Mouse (Mus musculus): Measurements from ENCODE around the gene Olfr371. TPM values are rescaled to one million over a fixed set of nuclear protein-coding genes. Genes with fewer than 3 reads are reported as not detected.

Olfr371 gene
- polyA plus RNA-seq (2015; fragmentation: Nextera tagmentation; extraction: Ambion mirVana) = not detected in 2 replicates

DNA sequence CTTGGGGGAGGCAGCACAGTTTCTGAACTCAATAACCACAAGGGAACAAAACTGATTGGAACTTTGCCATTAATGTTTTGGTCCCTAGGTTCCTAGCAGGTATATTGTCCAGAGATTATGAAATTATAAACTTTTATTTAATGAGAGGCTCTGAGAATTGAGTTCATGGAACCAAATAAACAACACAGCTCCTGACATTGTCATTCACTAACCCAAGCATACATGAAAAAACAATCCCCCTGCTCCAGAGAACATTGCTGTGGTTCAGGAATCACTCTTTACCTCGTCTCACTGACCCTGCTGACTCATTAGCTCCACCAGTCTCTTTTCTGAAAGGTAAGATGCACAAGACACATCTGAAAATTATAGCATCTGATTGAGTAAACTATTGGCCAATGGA lies at the start of gene Olfr371:
Gene Olfr371, plus strand, starts transcription at position 301 of the 400 bp plus-strand sequence.
- H3K9me3 ChIP-seq (replicated peaks) = no peaks in the 10 kb centered on the region
- no peak within 1 kb of the TSS for H3K9ac ChIP-seq
- H3K4me3 ChIP-seq (replicated peaks) = no peak within 1 kb of the TSS
- H3K36me3 ChIP-seq = no peaks in the 10 kb centered on the region
- 15% methylated on average over 1 of the region's 1 CpGs for WGBS (ENCODE audit: insufficient replicate concordance)
- no peak for DNase-seq
- H3K27ac ChIP-seq = no peak within 1 kb of the TSS
- H3K4me2 ChIP-seq = no peak within 1 kb of the TSS
- no peaks in the 10 kb centered on the region for H3K4me1 ChIP-seq (replicated peaks)
- H3K27me3 ChIP-seq = no peaks in the 10 kb centered on the region
- no peak for ATAC-seq (ENCODE audit: low read depth)

- H3K27me3 ChIP-seq = no peaks in the 10 kb centered on the region
- 66% methylated on average over 1 of the region's 1 CpGs for WGBS (ENCODE audit: insufficient replicate concordance)
- H3K27ac ChIP-seq = no peak overlapping the region
- no peaks in the 10 kb centered on the region for H3K36me3 ChIP-seq
- H3K9ac ChIP-seq = no peak overlapping the region
- H3K4me2 ChIP-seq = no peak overlapping the region
- DNase-seq (no peak), ATAC-seq (ENCODE audit: low read depth) (no peak)
- no peak overlapping the region for H3K4me3 ChIP-seq (replicated peaks)
- H3K4me1 ChIP-seq (replicated peaks) = no peaks in the 10 kb centered on the region
- peaks cover 3% of the 10 kb centered on the region; the same call in 1 of the 2 replicates for H3K9me3 ChIP-seq (replicated peaks)
These were observed 33.4 kb upstream of the Olfr371 start for GRCm38 (mm10) chr8:85192346-85192745.

- Histone ChIP-seq H3K4me1 (replicated peaks) (no peaks in the 10 kb centered on the region), H3K27ac (no peak overlapping the region), H3K4me2 (no peak overlapping the region), H3K9me3 (replicated peaks) (no peaks in the 10 kb centered on the region), H3K4me3 (replicated peaks) (no peak overlapping the region), H3K36me3 (no peaks in the 10 kb centered on the region), H3K27me3 (no peaks in the 10 kb centered on the region), H3K9ac (no peak overlapping the region)
- WGBS (ENCODE audit: insufficient replicate concordance) = 51% methylated on average over 4 of the region's 4 CpGs
- no peak for DNase-seq
- ATAC-seq (ENCODE audit: low read depth) = no peak
These were observed 5.6 kb upstream of the Olfr371 start for GRCm38 (mm10) chr8:85220220-85220619.

- Histone ChIP-seq H3K27me3 (no peaks in the 10 kb centered on the region), H3K27ac (no peak overlapping the region), H3K36me3 (no peaks in the 10 kb centered on the region), H3K9ac (no peak overlapping the region), H3K9me3 (replicated peaks) (no peaks in the 10 kb centered on the region), H3K4me2 (no peak overlapping the region), H3K4me3 (replicated peaks) (no peak overlapping the region), H3K4me1 (replicated peaks) (no peaks in the 10 kb centered on the region)
- WGBS (ENCODE audit: insufficient replicate concordance) = 9% methylated on average over 6 of the region's 6 CpGs
- DNase-seq (no peak), ATAC-seq (ENCODE audit: low read depth) (peak; percentile 68)
These were observed 4.8 kb upstream of the Olfr371 start for GRCm38 (mm10) chr8:85220992-85221391.

DNA sequence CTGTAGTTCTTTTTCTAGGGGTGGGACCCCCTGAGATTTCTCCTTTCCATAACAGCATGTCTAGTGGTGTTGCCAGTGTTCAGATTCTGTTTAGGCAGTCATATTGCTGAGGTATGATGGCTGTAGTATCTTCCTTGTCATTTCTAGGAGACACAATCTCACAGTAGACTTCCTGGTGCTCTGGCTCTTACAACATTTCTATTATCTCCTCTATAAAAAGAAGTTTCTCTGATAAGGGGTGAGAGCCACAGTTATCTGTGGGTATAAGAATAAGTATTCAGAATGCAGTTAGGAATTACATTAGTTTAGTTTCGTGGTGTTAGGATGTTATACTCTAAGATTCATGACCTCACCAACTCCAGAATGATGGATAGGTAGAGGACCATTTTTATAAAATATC lies 1.5 kb downstream of the Olfr371 start:
- no peak overlapping the region for H3K4me3 ChIP-seq (replicated peaks)
- no peak overlapping the region for H3K27ac ChIP-seq
- no peak overlapping the region for H3K9ac ChIP-seq
- no peak overlapping the region for H3K4me2 ChIP-seq
- H3K9me3 ChIP-seq (replicated peaks) = no peaks in the 10 kb centered on the region
- DNase-seq (no peak), ATAC-seq (ENCODE audit: low read depth) (no peak)
- H3K4me1 ChIP-seq (replicated peaks) = no peaks in the 10 kb centered on the region
- 52% methylated on average over 1 of the region's 1 CpGs for WGBS (ENCODE audit: insufficient replicate concordance)
- no peaks in the 10 kb centered on the region for H3K27me3 ChIP-seq
- H3K36me3 ChIP-seq = no peaks in the 10 kb centered on the region

Other genes starting within 250 kb of the Olfr371 start
- 12.2 and 15.3 TPM in 2 replicates for gene Junb, start 247.3 kb upstream of the Olfr371 start, polyA plus RNA-seq (2015; fragmentation: Nextera tagmentation; extraction: Ambion mirVana)
- gene Hook2, start 235.4 kb upstream of the Olfr371 start, polyA plus RNA-seq (2015; fragmentation: Nextera tagmentation; extraction: Ambion mirVana) = 7.2 and 7.4 TPM in 2 replicates
- not detected in 2 replicates for gene Best2, start 211.5 kb upstream of the Olfr371 start, polyA plus RNA-seq (2015; fragmentation: Nextera tagmentation; extraction: Ambion mirVana)
- 80.1 and 81.5 TPM in 2 replicates for gene Asna1, start 200.7 kb upstream of the Olfr371 start, polyA plus RNA-seq (2015; fragmentation: Nextera tagmentation; extraction: Ambion mirVana)
- gene Trir, start 199.2 kb upstream of the Olfr371 start, polyA plus RNA-seq (2015; fragmentation: Nextera tagmentation; extraction: Ambion mirVana) = 83.1 and 91.4 TPM in 2 replicates
- 24.0 and 28.2 TPM in 2 replicates for gene Tnpo2, start 189.1 kb upstream of the Olfr371 start, polyA plus RNA-seq (2015; fragmentation: Nextera tagmentation; extraction: Ambion mirVana)
- gene Fbxw9, start 165.9 kb upstream of the Olfr371 start, polyA plus RNA-seq (2015; fragmentation: Nextera tagmentation; extraction: Ambion mirVana) = 8.7 and 9.0 TPM in 2 replicates
- gene Gm5741, start 158.0 kb upstream of the Olfr371 start, polyA plus RNA-seq (2015; fragmentation: Nextera tagmentation; extraction: Ambion mirVana) = not detected in 2 replicates
- 41.2 and 42.9 TPM in 2 replicates for gene Dhps, start 154.2 kb upstream of the Olfr371 start, polyA plus RNA-seq (2015; fragmentation: Nextera tagmentation; extraction: Ambion mirVana)
- 69.1 and 70.5 TPM in 2 replicates for gene Wdr83os, start 145.2 kb upstream of the Olfr371 start, polyA plus RNA-seq (2015; fragmentation: Nextera tagmentation; extraction: Ambion mirVana)
- gene Wdr83, start 144.7 kb upstream of the Olfr371 start, polyA plus RNA-seq (2015; fragmentation: Nextera tagmentation; extraction: Ambion mirVana) = 26.5 and 28.1 TPM in 2 replicates
- 20.0 and 24.1 TPM in 2 replicates for gene Man2b1, start 142.7 kb upstream of the Olfr371 start, polyA plus RNA-seq (2015; fragmentation: Nextera tagmentation; extraction: Ambion mirVana)
- 0.66 and 0.83 TPM in 2 replicates for gene Zfp791, start 102.9 kb upstream of the Olfr371 start, polyA plus RNA-seq (2015; fragmentation: Nextera tagmentation; extraction: Ambion mirVana)
- gene Cks1brt, start 74.1 kb upstream of the Olfr371 start, polyA plus RNA-seq (2015; fragmentation: Nextera tagmentation; extraction: Ambion mirVana) = not detected in 2 replicates
- gene Orc6, start 73.6 kb downstream of the Olfr371 start, polyA plus RNA-seq (2015; fragmentation: Nextera tagmentation; extraction: Ambion mirVana) = 113 and 120 TPM in 2 replicates
- 110 and 138 TPM in 2 replicates for gene Vps35, start 73.8 kb downstream of the Olfr371 start, polyA plus RNA-seq (2015; fragmentation: Nextera tagmentation; extraction: Ambion mirVana)
- 44.7 and 45.8 TPM in 2 replicates for gene Mylk3, start 160.4 kb downstream of the Olfr371 start, polyA plus RNA-seq (2015; fragmentation: Nextera tagmentation; extraction: Ambion mirVana)
- gene 4921524J17Rik, start 206.8 kb downstream of the Olfr371 start, polyA plus RNA-seq (2015; fragmentation: Nextera tagmentation; extraction: Ambion mirVana) = 21.4 and 26.1 TPM in 2 replicates

All from liver, embryonic 13.5 days (tissue).